Mouse (Mus musculus): ENCODE measurements around the gene Atxn7l3b. TPM values are rescaled to one million over a fixed set of nuclear protein-coding genes. Genes with fewer than 3 reads are reported as not detected.

Atxn7l3b gene
- polyA plus RNA-seq, 1 experiment: 87.8 TPM

DNA sequence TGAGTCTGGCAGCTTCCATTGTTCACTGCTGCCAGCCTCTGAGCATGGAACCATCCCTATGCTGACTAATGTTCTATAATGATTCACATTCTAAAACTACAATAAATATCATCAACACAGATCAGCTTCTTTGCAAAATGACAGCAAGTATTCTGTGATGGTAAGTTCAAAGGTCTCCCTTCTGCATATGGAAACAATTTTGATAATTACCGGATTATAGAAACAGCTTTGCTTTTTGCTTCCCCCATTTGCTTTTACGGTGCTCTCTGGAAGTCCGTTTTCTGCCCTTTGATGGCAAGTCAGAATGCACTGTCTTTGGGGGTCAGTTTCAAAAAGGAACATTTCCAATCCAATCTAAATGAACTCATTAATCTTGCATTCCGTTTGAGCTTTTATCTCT, 32.2 kb downstream of the Atxn7l3b start:
- no peak for TF ChIP-seq CTCF (IDR thresholded peaks at IDR 0.05; ENCODE audit: control insufficient read depth, insufficient read depth, insufficient replicate concordance, low read depth, low read length)
- no peak for TF ChIP-seq POLR2A (IDR thresholded peaks at IDR 0.05; ENCODE audit: control insufficient read depth, low read depth, low read length)
- Histone ChIP-seq H3K27ac (ENCODE audit: control insufficient read depth, insufficient read depth, low read depth, low read length) (no peak overlapping the region), H3K36me3 (ENCODE audit: control insufficient read depth, insufficient read depth, low read length) (no peaks in the 10 kb centered on the region), H3K27me3 (ENCODE audit: control insufficient read depth, insufficient read depth, low read length) (no peaks in the 10 kb centered on the region), H3K4me1 (ENCODE audit: control insufficient read depth, insufficient read depth, low read length) (peaks cover 2% of the 10 kb centered on the region; the same call in 1 of the 2 replicates), H3K4me3 (ENCODE audit: control insufficient read depth, low read depth, low read length) (no peak overlapping the region)

DNA sequence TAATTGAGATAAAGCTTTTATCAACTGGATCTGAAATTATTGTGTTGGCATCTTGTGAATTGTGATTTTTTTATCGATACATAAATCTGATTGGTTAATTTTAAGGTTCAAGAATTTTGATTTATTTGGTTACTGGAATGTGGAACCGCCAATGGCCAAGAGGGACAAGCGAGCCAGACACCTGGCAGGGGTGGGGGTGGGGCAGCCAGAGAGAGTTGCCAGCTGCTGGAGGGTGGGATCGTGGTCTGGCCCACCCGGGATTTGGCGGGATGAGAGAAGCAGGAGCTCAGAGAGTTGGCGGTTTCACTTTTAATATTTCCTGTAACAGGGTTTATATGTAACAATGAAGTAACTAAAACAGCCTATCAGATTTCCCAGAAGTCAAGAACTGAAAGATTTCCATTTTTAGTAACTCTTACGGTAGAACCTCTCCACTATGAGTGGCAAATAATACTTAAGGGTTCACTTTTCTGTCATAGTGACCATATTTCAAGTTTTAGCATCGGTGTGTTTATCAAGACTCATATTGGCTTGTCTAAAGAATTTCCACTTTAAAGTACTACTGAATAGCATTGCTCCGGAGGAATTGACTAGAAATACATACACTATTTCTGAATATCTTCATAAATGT, 35.1 kb downstream of the Atxn7l3b start:
- Histone ChIP-seq H3K27ac (ENCODE audit: control insufficient read depth, insufficient read depth, low read depth, low read length) (no peak overlapping the region), H3K4me3 (ENCODE audit: control insufficient read depth, low read depth, low read length) (no peak overlapping the region), H3K4me1 (ENCODE audit: control insufficient read depth, insufficient read depth, low read length) (peaks cover 2% of the 10 kb centered on the region; the same call in 1 of the 2 replicates), H3K36me3 (ENCODE audit: control insufficient read depth, insufficient read depth, low read length) (no peaks in the 10 kb centered on the region), H3K27me3 (ENCODE audit: control insufficient read depth, insufficient read depth, low read length) (no peaks in the 10 kb centered on the region)
- TF ChIP-seq CTCF (IDR thresholded peaks at IDR 0.05; ENCODE audit: control insufficient read depth, insufficient read depth, insufficient replicate concordance, low read depth, low read length) (no peak), POLR2A (IDR thresholded peaks at IDR 0.05; ENCODE audit: control insufficient read depth, low read depth, low read length) (no peak)

DNA sequence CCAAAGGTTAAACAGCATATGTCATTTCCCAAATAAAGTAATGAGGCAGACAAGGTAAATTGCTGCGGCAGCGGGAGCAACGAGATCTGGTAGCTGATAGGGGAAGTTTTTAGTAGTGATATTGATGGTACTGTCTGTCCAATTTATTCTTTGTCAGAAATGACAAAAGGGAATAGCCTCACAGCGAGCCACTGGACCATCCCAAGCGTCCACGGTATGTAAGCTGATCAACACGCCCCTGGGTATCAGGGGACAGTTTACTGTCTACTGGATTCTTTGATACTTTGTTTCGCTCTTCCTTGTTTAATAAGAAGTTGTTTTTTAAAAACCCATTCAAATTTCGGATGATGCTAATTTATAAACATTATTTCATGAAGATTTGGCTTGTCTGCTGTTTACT, 44.7 kb downstream of the Atxn7l3b start:
- Histone ChIP-seq H3K4me1 (ENCODE audit: control insufficient read depth, insufficient read depth, low read length) (no peaks in the 10 kb centered on the region), H3K4me3 (ENCODE audit: control insufficient read depth, low read depth, low read length) (no peak overlapping the region), H3K27ac (ENCODE audit: control insufficient read depth, insufficient read depth, low read depth, low read length) (no peak overlapping the region), H3K27me3 (ENCODE audit: control insufficient read depth, insufficient read depth, low read length) (no peaks in the 10 kb centered on the region), H3K36me3 (ENCODE audit: control insufficient read depth, insufficient read depth, low read length) (no peaks in the 10 kb centered on the region)
- no peak for TF ChIP-seq CTCF (IDR thresholded peaks at IDR 0.05; ENCODE audit: control insufficient read depth, insufficient read depth, insufficient replicate concordance, low read depth, low read length)
- TF ChIP-seq POLR2A (IDR thresholded peaks at IDR 0.05; ENCODE audit: control insufficient read depth, low read depth, low read length): no peak

DNA sequence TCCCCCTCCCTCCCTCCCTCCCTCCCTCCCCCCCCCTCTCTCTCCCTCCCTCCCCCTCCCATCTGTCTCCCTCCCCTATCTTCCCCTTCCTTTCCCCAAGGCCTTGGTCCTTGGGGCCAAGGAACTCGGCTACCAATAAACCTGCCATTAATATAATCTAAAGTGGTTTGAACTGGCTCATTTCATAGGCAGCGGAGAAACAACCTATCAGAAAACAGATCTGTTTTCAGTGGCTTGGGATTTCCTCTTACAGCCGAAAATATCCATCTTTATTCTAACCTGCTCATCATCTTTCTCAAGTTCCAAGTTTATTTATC, 45.2 kb downstream of the Atxn7l3b start:
- TF ChIP-seq CTCF (IDR thresholded peaks at IDR 0.05; ENCODE audit: control insufficient read depth, insufficient read depth, insufficient replicate concordance, low read depth, low read length) (no peak), POLR2A (IDR thresholded peaks at IDR 0.05; ENCODE audit: control insufficient read depth, low read depth, low read length) (no peak)
- Histone ChIP-seq H3K36me3 (ENCODE audit: control insufficient read depth, insufficient read depth, low read length) (no peaks in the 10 kb centered on the region), H3K4me1 (ENCODE audit: control insufficient read depth, insufficient read depth, low read length) (no peaks in the 10 kb centered on the region), H3K27ac (ENCODE audit: control insufficient read depth, insufficient read depth, low read depth, low read length) (no peak overlapping the region), H3K4me3 (ENCODE audit: control insufficient read depth, low read depth, low read length) (no peak overlapping the region), H3K27me3 (ENCODE audit: control insufficient read depth, insufficient read depth, low read length) (no peaks in the 10 kb centered on the region)

DNA sequence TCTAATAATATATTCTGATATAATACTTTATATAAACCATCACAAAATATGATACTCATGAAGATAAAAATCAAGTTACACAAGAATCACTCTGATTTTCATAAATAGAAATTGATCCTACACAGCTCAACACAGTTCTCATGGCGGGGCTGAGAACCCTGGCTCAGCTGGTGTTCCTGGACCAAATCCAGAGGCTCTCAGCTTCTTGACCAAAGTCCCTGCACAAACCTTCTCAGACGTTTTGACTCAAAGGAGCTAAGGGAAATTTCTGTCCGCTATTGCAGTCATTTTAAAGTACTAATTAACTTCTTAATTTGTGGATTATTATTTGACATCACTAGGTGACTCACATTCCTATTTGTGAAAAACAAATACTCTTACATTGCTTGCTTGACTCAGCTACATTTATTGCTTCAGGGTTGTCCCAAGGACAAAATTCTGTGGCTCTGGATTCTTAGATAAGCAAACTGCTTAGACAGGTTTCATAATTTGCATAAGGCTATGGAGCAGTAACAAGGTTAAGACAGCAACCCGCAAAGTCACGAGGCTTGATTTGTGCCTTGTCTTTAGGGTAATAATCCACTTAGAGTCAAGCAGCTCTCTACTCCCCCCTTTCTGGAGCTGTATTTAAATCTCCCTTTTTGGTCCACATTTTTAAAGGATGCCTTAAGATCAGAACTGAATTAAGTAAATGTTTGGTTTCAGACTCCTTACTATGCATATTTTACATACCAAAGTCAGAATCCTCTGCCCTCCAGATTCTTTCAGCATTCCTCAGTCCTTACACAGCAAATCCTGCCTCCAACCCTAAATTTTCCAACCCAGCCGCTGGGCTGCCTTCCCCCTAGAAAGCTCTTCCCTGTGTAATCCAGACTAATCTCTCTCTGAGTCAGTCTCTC, 45.8 kb downstream of the Atxn7l3b start:
- H3K27ac ChIP-seq (ENCODE audit: control insufficient read depth, insufficient read depth, low read depth, low read length): no peak overlapping the region
- H3K27me3 ChIP-seq (ENCODE audit: control insufficient read depth, insufficient read depth, low read length): no peaks in the 10 kb centered on the region
- H3K4me1 ChIP-seq (ENCODE audit: control insufficient read depth, insufficient read depth, low read length): no peaks in the 10 kb centered on the region
- no peak overlapping the region for H3K4me3 ChIP-seq (ENCODE audit: control insufficient read depth, low read depth, low read length)
- TF ChIP-seq CTCF (IDR thresholded peaks at IDR 0.05; ENCODE audit: control insufficient read depth, insufficient read depth, insufficient replicate concordance, low read depth, low read length) (no peak), POLR2A (IDR thresholded peaks at IDR 0.05; ENCODE audit: control insufficient read depth, low read depth, low read length) (no peak)
- H3K36me3 ChIP-seq (ENCODE audit: control insufficient read depth, insufficient read depth, low read length): no peaks in the 10 kb centered on the region

DNA sequence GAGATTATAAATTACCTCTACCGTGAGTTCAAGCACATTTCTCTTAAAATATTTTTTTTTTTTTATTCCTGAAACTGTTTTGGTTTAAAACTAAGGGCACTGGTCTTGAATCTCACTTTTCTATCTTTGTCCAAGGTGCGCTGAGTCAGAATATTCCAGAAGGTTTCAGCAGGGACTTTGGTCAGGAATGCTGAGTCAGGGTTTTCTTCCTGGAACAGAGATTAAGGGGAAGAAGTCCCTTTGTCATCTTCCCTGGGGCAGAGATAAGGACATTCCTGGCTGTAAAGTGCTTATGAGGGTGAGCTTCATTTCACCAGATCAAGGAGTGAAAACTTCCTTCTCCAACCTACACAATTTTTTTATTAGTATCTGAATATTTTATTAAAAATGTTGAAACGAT, 46.7 kb downstream of the Atxn7l3b start:
- H3K27me3 ChIP-seq (ENCODE audit: control insufficient read depth, insufficient read depth, low read length): no peaks in the 10 kb centered on the region
- H3K27ac ChIP-seq (ENCODE audit: control insufficient read depth, insufficient read depth, low read depth, low read length): no peak overlapping the region
- H3K4me3 ChIP-seq (ENCODE audit: control insufficient read depth, low read depth, low read length): no peak overlapping the region
- H3K36me3 ChIP-seq (ENCODE audit: control insufficient read depth, insufficient read depth, low read length): no peaks in the 10 kb centered on the region
- no peak for TF ChIP-seq POLR2A (IDR thresholded peaks at IDR 0.05; ENCODE audit: control insufficient read depth, low read depth, low read length)
- no peak for TF ChIP-seq CTCF (IDR thresholded peaks at IDR 0.05; ENCODE audit: control insufficient read depth, insufficient read depth, insufficient replicate concordance, low read depth, low read length)
- H3K4me1 ChIP-seq (ENCODE audit: control insufficient read depth, insufficient read depth, low read length): no peaks in the 10 kb centered on the region

DNA sequence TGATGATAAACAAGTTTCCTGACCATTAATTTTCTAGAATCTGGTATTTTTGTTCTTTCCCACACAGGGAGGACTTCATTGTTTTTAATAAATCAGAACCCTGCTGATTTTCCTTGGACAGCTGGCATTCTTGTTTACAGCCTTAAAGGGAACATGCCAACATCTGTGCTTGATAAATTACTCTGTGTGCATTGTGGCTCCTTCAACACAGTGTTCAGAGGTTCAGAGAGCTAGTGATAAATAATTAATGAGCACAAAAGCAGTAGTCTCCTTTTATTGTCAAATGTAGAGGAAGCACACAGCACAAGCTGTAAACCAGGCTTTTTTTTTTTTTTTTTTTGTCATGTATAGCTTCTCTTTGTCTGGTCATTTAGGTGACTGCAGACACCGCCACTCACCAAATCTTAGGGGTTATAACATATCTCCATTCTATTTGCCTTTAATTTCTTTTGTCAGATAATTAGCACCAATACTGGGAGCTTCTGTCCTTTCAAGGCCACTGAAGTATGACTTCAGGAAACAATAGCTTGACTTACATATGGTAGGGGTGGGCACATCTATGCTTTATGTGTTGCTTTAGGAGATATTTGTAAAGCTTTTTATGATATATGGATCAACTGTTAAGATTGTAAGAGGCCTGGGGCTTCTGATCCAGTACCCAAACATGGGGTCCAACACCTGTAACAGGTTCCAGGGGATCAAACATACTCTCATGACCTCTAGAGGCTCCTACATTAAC, 52.0 kb downstream of the Atxn7l3b start:
- Histone ChIP-seq H3K36me3 (ENCODE audit: control insufficient read depth, insufficient read depth, low read length) (no peaks in the 10 kb centered on the region), H3K27me3 (ENCODE audit: control insufficient read depth, insufficient read depth, low read length) (no peaks in the 10 kb centered on the region), H3K27ac (ENCODE audit: control insufficient read depth, insufficient read depth, low read depth, low read length) (no peak overlapping the region), H3K4me1 (ENCODE audit: control insufficient read depth, insufficient read depth, low read length) (no peaks in the 10 kb centered on the region), H3K4me3 (ENCODE audit: control insufficient read depth, low read depth, low read length) (no peak overlapping the region)
- TF ChIP-seq POLR2A (IDR thresholded peaks at IDR 0.05; ENCODE audit: control insufficient read depth, low read depth, low read length) (no peak), CTCF (IDR thresholded peaks at IDR 0.05; ENCODE audit: control insufficient read depth, insufficient read depth, insufficient replicate concordance, low read depth, low read length) (no peak)

Data from testis, adult 2 months (tissue).